Mouse (Mus musculus) spleen, adult 2 months (tissue): ENCODE results near the gene Dusp1. TPM values are rescaled to one million over a fixed set of nuclear protein-coding genes. Genes with fewer than 3 reads are reported as not detected.

Source experiments
- DNase-seq, 2 experiments: peaks; one replicate each; pipeline versions ENCODE4 v3.0.0 to v3.0.0-alpha.2; 2012 to 2021; ENCODE audit warnings: low spot score in 2 of 2, low read depth in 1 of 2
- H3K27ac ChIP-seq: fragments of 200-500 bp; 2 replicates; pipeline ENCODE4 v1.5.1; 2012; ENCODE audit warnings: low read length, inconsistent platforms; ENCODE audit not compliant: insufficient read depth
- H3K27me3 ChIP-seq: fragments of 200-500 bp; 2 replicates; pipeline ENCODE4 v1.6.1; 2012; ENCODE audit warnings: mild to moderate bottlenecking, moderate library complexity, low read length, inconsistent platforms; ENCODE audit not compliant: control insufficient read depth, insufficient read depth
- H3K36me3 ChIP-seq: fragments of 200-500 bp; 2 replicates; pipeline ENCODE4 v1.6.1; 2012; ENCODE audit warnings: mild to moderate bottlenecking, low read length, inconsistent platforms; ENCODE audit not compliant: control insufficient read depth, insufficient read depth
- H3K4me1 ChIP-seq: fragments of 200-500 bp; 2 replicates; pipeline ENCODE4 v1.6.1; 2011; ENCODE audit warnings: inconsistent platforms; ENCODE audit not compliant: control insufficient read depth, insufficient read depth, insufficient read length
- H3K4me3 ChIP-seq: fragments of 200-500 bp; 2 replicates; pipeline ENCODE4 v1.5.1; 2011; ENCODE audit warnings: mild to moderate bottlenecking, inconsistent platforms; ENCODE audit not compliant: insufficient read depth, insufficient read length; ENCODE audit errors: extremely low read depth
- CTCF ChIP-seq: fragments of 200-500 bp; IDR thresholded peaks from 2 replicates; pipeline ENCODE4 v1.5.1; 2011; ENCODE audit warnings: mild to moderate bottlenecking, inconsistent platforms; ENCODE audit not compliant: insufficient read depth, insufficient read length, insufficient replicate concordance; ENCODE audit errors: extremely low read depth
- POLR2A ChIP-seq: fragments of 200-500 bp; IDR thresholded peaks from 2 replicates; pipeline ENCODE4 v1.6.1; 2011; ENCODE audit warnings: low read depth, low read length, inconsistent platforms
- WGBS: fragments of 180-500 bp; shearing (Covaris S2); methylation state at CpG from one replicate; pipeline ENCODE4 v1.1.7; 2018; 5-methylcytosine and 5-hydroxymethylcytosine counted together
- polyA plus RNA-seq: library from polyadenylated mRNA; depleted of rRNA; stranded (reverse); fragments of >200 nt; gene quantifications from 2 replicates; pipeline ENCODE4 v1.2.3, GENCODE M21; 2012

Dusp1 gene
- polyA plus RNA-seq, 1 experiment: 44.3 TPM

DNA sequence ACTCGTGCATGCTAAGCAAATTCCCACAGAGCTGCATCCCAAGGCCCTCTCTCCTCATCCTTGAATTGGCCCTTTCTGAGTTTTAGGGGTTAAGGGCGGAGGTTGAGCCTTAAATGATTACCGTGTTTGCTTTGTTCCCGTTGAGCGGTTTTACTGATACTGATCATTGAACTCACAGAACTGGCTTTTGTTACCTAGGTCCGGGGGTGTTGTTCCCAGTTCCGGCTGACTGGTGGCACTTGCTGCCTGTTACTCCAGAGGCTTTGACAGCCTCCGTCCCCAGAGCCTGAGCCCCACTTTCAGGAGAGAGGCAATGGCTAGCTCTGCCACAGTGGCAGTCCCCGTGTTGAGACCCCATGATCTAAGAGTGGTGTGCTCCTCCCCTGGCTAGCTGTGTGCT is 2.5 kb upstream of the Dusp1 start:
- TF ChIP-seq POLR2A (no peak), CTCF (no peak)
- H3K4me1 ChIP-seq: peaks cover 8% of the 10 kb centered on the region
- H3K27me3 ChIP-seq: no peaks in the 10 kb centered on the region
- no peak for DNase-seq
- 90% methylated on average over 9 of the region's 9 CpGs for WGBS
- H3K27ac ChIP-seq: no peak overlapping the region
- H3K36me3 ChIP-seq: no peaks in the 10 kb centered on the region; the same call in 1 of the 2 replicates
- H3K4me3 ChIP-seq: no peak overlapping the region

DNA sequence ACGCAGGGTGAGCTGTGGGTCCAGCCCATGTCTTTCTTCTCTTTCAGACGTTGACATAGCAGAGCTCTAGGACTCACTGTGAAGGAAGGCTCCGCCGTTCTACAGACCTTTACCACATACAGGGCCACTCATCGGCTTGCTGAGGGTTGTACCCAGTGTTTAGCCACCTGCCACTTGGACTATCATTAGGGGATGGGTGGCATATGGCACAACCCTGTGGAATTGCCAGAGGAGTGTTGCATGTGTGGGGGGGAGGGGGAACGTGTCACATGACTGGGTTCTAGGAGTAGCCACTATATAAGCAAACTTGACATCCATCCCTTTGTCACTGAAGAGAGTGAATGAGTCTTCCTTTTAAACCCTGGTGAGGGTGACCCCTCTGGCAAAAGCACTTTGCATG is 1.5 kb upstream of the Dusp1 start:
- WGBS: 94% methylated on average over 6 of the region's 6 CpGs
- DNase-seq: no peak
- Histone ChIP-seq H3K4me3 (no peak overlapping the region), H3K27me3 (no peaks in the 10 kb centered on the region), H3K4me1 (peaks cover 8% of the 10 kb centered on the region), H3K36me3 (no peaks in the 10 kb centered on the region; the same call in 1 of the 2 replicates), H3K27ac (no peak overlapping the region)
- TF ChIP-seq CTCF (no peak), POLR2A (no peak)

DNA sequence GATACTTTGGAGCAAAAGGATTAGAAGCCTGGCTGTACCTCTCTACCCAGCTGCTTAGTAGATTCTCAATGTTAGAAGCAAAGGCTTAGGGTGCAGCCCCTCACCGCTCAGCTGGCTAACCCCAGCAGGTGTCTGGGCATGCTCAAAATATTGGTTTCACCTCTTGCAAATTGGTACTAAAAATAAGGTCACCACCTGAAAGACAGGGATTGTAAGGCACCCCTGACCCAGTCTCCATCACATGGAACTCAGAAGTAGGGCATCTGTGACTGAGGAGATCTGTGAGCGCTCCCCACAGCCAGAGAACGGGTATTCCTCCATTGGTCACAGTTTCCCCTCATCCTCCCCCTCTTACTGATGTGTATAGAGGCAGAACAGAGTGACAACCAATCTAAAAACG is 364 bp upstream of the Dusp1 start:
- TF ChIP-seq CTCF (no peak), POLR2A (no peak)
- Histone ChIP-seq H3K27ac (no peak overlapping the region), H3K4me1 (peaks cover 8% of the 10 kb centered on the region), H3K36me3 (no peaks in the 10 kb centered on the region), H3K27me3 (no peaks in the 10 kb centered on the region), H3K4me3 (no peak overlapping the region)
- 71% methylated on average over 4 of the region's 4 CpGs for WGBS
- no peak for DNase-seq

DNA sequence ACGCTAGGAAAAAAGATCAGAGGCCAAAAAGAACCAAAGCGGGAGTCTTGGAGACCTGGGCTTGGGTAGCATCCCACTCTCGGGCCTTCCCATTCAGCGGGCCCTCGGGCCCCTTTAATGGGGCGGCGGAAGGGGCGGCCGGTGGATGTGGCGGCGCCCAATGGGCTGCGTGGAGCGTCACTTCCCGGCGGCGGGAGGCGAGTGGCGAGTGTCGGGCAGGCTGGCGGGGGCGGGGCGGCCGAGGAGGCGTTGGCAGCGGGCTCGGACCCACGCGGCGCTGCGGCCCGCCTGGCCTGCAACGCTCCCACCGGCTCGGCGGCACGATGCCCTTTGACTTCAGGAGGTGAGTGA is 663 bp downstream of the Dusp1 start, which contains the start of gene Ergic1:
Gene Ergic1, plus strand, starts transcription at position 200 of the 351 bp plus-strand sequence.
- no peaks in the 10 kb centered on the region for H3K27me3 ChIP-seq
- peak within 1 kb of the TSS; percentile 40; the same call in 1 of the 2 replicates for H3K27ac ChIP-seq
- TF ChIP-seq CTCF (no peak), POLR2A (no peak)
- peaks cover 8% of the 10 kb centered on the region for H3K4me1 ChIP-seq
- peak in 1 of 2 experiments; percentile 90 for DNase-seq
- H3K4me3 ChIP-seq: peak within 1 kb of the TSS; percentile 81
- H3K36me3 ChIP-seq: no peaks in the 10 kb centered on the region
- WGBS: 2% methylated on average over 36 of the region's 36 CpGs

DNA sequence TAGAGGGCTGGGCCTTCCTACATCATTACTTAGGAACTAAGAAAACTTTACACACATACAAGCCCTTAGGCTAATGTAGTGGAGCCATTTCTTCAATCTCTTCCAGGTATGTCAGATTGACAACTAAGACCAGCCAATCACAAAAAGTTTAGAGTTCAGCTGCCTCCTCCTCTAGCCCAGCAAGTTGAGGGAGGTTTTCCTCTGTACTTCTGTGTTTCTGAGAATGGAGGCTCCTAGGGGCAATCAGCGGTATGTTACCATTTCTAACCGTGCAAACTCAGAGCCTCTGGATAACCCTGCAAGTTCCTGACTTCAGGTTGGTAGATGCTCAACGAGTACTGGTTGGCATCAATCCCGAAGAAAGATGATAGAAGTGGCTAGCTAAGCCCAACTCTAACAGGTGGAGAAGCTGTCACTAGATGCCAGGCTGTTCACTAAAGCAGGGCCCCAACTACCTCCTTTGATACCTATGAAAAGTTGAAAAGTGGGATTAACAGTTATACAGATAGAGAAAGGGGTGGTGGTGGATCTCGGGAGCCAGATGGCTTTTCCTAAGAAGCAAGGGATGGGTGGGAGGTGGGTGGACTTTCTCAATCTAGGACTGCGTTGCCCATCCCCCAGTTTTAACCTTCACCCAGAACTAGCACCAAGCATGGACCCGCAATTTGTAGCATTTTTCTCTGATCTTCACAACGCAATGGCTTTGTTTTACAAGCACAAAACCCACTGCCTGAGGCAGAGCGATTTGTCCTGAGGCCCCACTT is 1.2 kb downstream of the Dusp1 start:
- H3K4me3 ChIP-seq: peak overlapping the region; percentile 81
- peak overlapping the region; percentile 40; the same call in 1 of the 2 replicates for H3K27ac ChIP-seq
- 21% methylated on average over 9 of the region's 9 CpGs for WGBS
- no peaks in the 10 kb centered on the region for H3K27me3 ChIP-seq
- no peak for DNase-seq
- no peaks in the 10 kb centered on the region for H3K36me3 ChIP-seq
- TF ChIP-seq CTCF: no peak
- TF ChIP-seq POLR2A: no peak
- peaks cover 8% of the 10 kb centered on the region for H3K4me1 ChIP-seq

DNA sequence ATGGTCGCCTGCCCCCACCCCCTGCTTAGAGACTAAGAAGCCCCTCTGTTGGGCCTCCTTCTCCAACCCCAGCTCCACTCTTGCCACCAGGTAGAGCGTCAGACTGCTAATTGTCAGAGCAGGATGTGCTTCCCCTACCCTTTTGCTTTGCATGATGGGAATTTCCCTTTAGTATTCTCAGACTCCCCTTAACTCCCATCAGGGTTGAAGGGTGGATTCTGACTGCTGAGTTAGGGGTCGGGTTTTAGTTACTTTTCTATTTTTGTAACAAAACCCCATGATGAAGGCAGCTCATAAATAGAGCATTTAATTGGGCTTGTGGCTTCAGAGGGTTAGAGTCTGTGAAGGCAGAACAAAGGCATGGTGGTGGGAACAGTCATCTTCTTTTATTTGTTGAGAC is 8.9 kb downstream of the Dusp1 start:
- Histone ChIP-seq H3K4me1 (no peaks in the 10 kb centered on the region), H3K27ac (no peak overlapping the region), H3K27me3 (no peaks in the 10 kb centered on the region), H3K36me3 (no peaks in the 10 kb centered on the region), H3K4me3 (no peak overlapping the region)
- no peak for DNase-seq
- WGBS: 62% methylated on average over 3 of the region's 3 CpGs
- TF ChIP-seq CTCF (no peak), POLR2A (no peak)

DNA sequence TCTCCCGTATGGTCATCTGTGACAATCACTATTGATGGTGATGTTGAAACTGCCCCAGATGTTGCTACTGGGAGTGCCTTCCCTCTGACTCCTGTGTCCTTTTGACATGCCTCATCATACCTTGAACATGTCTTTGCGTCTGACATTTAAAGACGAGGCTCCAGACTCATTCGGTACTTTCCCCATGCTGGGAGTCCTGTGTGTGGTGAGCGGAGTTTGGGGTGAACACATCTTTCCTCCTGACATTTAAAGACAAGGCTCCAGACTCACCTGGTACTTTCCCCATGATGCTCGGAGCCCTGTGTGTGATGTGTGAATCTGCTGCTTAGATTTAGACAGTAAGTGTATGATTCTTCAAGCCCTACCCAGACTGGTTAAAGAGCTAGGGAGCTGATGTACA is 10.8 kb downstream of the Dusp1 start:
- TF ChIP-seq CTCF (no peak), POLR2A (no peak)
- Histone ChIP-seq H3K27me3 (no peaks in the 10 kb centered on the region), H3K27ac (no peak overlapping the region), H3K4me1 (no peaks in the 10 kb centered on the region), H3K4me3 (no peak overlapping the region), H3K36me3 (no peaks in the 10 kb centered on the region)
- WGBS: 83% methylated on average over 6 of the region's 6 CpGs
- no peak for DNase-seq
